Mouse (Mus musculus) layer of hippocampus, postnatal 36 days (tissue): ENCODE measurements at regions not wholly inside any gene's neighbourhood (a gene's known extent, or its start where the extent isn't known, plus 50 kb on each side); places are given as distances from the start of the nearest gene placed in this dataset.

Experiments used
- DNase-seq, 2 experiments: peaks; one replicate each; pipeline ENCODE4 v3.0.0; 2022

- DNase-seq, result no peak
Observed at GRCm38 (mm10) chr7:83186341-83186740, 319.2 kb downstream of the Mex3b start.

- DNase-seq, result no peak
Observed at GRCm38 (mm10) chr7:83195896-83196537, 328.9 kb downstream of the Mex3b start.

GRCm38 (mm10) chr7:83197490-83197889 lies 330.4 kb downstream of the Mex3b start:
- no peak for DNase-seq

GRCm38 (mm10) chr7:83201126-83201686 lies 334.1 kb downstream of the Mex3b start:
- DNase-seq, result no peak

GRCm38 (mm10) chr7:83201768-83202493 lies 334.8 kb downstream of the Mex3b start:
- peak; percentile 33 to 59 for DNase-seq

- DNase-seq, result no peak
Observed at GRCm38 (mm10) chr7:83203311-83204012, 336.3 kb downstream of the Mex3b start.

- no peak for DNase-seq
Observed at GRCm38 (mm10) chr7:83204013-83204365, 336.9 kb downstream of the Mex3b start.

- no peak for DNase-seq
Observed at GRCm38 (mm10) chr7:83204701-83205100, 337.6 kb downstream of the Mex3b start.

- DNase-seq, result no peak
Observed at GRCm38 (mm10) chr7:83206999-83207398, 339.9 kb downstream of the Mex3b start.

GRCm38 (mm10) chr7:83211611-83212010 lies 344.5 kb downstream of the Mex3b start:
- DNase-seq, result no peak

- DNase-seq, result no peak
Observed at GRCm38 (mm10) chr7:83222029-83222722, 355.0 kb downstream of the Mex3b start.

- no peak for DNase-seq
Observed at GRCm38 (mm10) chr7:83227262-83228108, 357.2 kb upstream of the Tmc3 start.

- DNase-seq, result peak; percentile 49 to 51
Observed at GRCm38 (mm10) chr7:83230496-83231325, 354.0 kb upstream of the Tmc3 start.

GRCm38 (mm10) chr7:83235659-83236058 lies 349.1 kb upstream of the Tmc3 start:
- peak in 1 of 2 experiments; percentile 26 for DNase-seq

- no peak for DNase-seq
Observed at GRCm38 (mm10) chr7:83237336-83237735, 347.4 kb upstream of the Tmc3 start.

GRCm38 (mm10) chr7:83238091-83238490 lies 346.6 kb upstream of the Tmc3 start:
- DNase-seq, result peak; percentile 52 to 56

GRCm38 (mm10) chr7:83242233-83242632 lies 342.5 kb upstream of the Tmc3 start:
- DNase-seq, result no peak

GRCm38 (mm10) chr7:83245867-83246266 lies 338.9 kb upstream of the Tmc3 start:
- DNase-seq, result no peak

- DNase-seq, result no peak
Observed at GRCm38 (mm10) chr7:83251995-83252563, 332.6 kb upstream of the Tmc3 start.

- DNase-seq, result no peak
Observed at GRCm38 (mm10) chr7:83253001-83253400, 331.7 kb upstream of the Tmc3 start.
